Mouse (Mus musculus) liver, adult 2 months (tissue): ENCODE measurements around the gene Ciz1. TPM values are rescaled to one million over a fixed set of nuclear protein-coding genes. Genes with fewer than 3 reads are reported as not detected.

Experiments used
- DNase-seq: peaks from one replicate; pipeline ENCODE4 v3.0.0-alpha.2; 2011; ENCODE audit warnings: low read depth, low spot score; ENCODE audit errors: extremely low read depth
- H3K27ac ChIP-seq: fragments of 200-500 bp; replicated peaks from 2 replicates; pipeline ENCODE4 v1.5.1; 2012; ENCODE audit warnings: low read depth, mild to moderate bottlenecking, control low read depth, inconsistent platforms, low read length; ENCODE audit not compliant: insufficient read depth
- H3K27me3 ChIP-seq: fragments of 200-500 bp; 2 replicates; pipeline ENCODE4 v1.6.1; 2012; ENCODE audit warnings: mild to moderate bottlenecking, moderate library complexity, low read length, inconsistent platforms; ENCODE audit not compliant: control insufficient read depth, insufficient read depth
- H3K36me3 ChIP-seq: fragments of 200-500 bp; 2 replicates; pipeline ENCODE4 v1.6.1; 2012; ENCODE audit warnings: low read length, inconsistent platforms; ENCODE audit not compliant: control insufficient read depth, insufficient read depth
- H3K4me1 ChIP-seq: fragments of 200-500 bp; 2 replicates; pipeline ENCODE4 v1.6.1; 2011; ENCODE audit warnings: low read length; ENCODE audit not compliant: control insufficient read depth, insufficient read depth
- H3K4me3 ChIP-seq: fragments of 200-500 bp; 2 replicates; pipeline ENCODE4 v1.5.1; 2011; ENCODE audit warnings: low read depth, mild to moderate bottlenecking, control low read depth, low read length, moderate library complexity; ENCODE audit not compliant: insufficient read depth
- H3K79me2 ChIP-seq: fragments of 200-500 bp; 2 replicates; pipeline ENCODE4 v1.6.1; 2012; ENCODE audit warnings: inconsistent platforms, mild to moderate bottlenecking, low read length, moderate library complexity; ENCODE audit not compliant: control insufficient read depth, insufficient read depth
- H3K9ac ChIP-seq: fragments of 200-500 bp; 2 replicates; pipeline ENCODE4 v1.6.1; 2012; ENCODE audit warnings: low read depth, mild to moderate bottlenecking, control low read depth, inconsistent platforms, low read length
- CTCF ChIP-seq: fragments of 200-500 bp; IDR thresholded peaks from 2 replicates; pipeline ENCODE4 v1.5.1; 2011; ENCODE audit warnings: low read depth, low read length, control low read depth
- POLR2A ChIP-seq: fragments of 200-500 bp; IDR thresholded peaks from 2 replicates; pipeline ENCODE4 v1.6.1; 2011; ENCODE audit warnings: low read length, control low read depth; ENCODE audit not compliant: insufficient read depth; ENCODE audit errors: extremely low read depth
- WGBS: fragments of 180-500 bp; shearing (Covaris S2); methylation state at CpG from one replicate; pipeline ENCODE4 v1.1.7; 2018; 5-methylcytosine and 5-hydroxymethylcytosine counted together
- polyA plus RNA-seq: library from polyadenylated mRNA; depleted of rRNA; stranded (reverse); fragments of >200 nt; gene quantifications from 2 replicates; pipeline ENCODE4 v1.2.3, GENCODE M21; 2012; rRNA removed
- total RNA-seq: library from RNA; depleted of rRNA; stranded (reverse); fragments of >200 nt; gene quantifications from 2 replicates; pipeline ENCODE4 v1.2.3, GENCODE M21; 2014; rRNA removed

The Ciz1 gene
- total and polyA plus RNA-seq, 2 experiments = 9.5 to 71.7 TPM

- no peak overlapping the region for H3K27ac ChIP-seq
- no peak overlapping the region for H3K9ac ChIP-seq
- 65% methylated on average over 4 of the region's 4 CpGs for WGBS
- no peaks in the 10 kb centered on the region for H3K36me3 ChIP-seq
- H3K4me3 ChIP-seq = no peak overlapping the region
- no peak for TF ChIP-seq CTCF
- no peak for TF ChIP-seq POLR2A
- H3K4me1 ChIP-seq = peaks cover 16% of the 10 kb centered on the region
- no peaks in the 10 kb centered on the region for H3K27me3 ChIP-seq
- peaks cover 28% of the 10 kb centered on the region; the same call in 1 of the 2 replicates for H3K79me2 ChIP-seq
- DNase-seq = no peak
Observed at GRCm38 (mm10) chr2:32429215-32429891, 77.2 kb downstream of the Ciz1 start.

Other genes with a start within 250 kb of the Ciz1 start
- 5.5 and 12.5 TPM in 2 replicates for gene Prrc2b, start 201.2 kb upstream of the Ciz1 start, total RNA-seq
- gene Prrc2b, start 201.2 kb upstream of the Ciz1 start, polyA plus RNA-seq = 12.1 and 14.7 TPM in 2 replicates
- 10.9 and 11.9 TPM in 2 replicates for gene Pomt1, start 115.7 kb upstream of the Ciz1 start, total RNA-seq
- 19.5 and 21.5 TPM in 2 replicates for gene Pomt1, start 115.7 kb upstream of the Ciz1 start, polyA plus RNA-seq
- gene Uck1, start 92.2 kb upstream of the Ciz1 start, total RNA-seq = 27.5 and 36.7 TPM in 2 replicates
- 66.1 and 96.7 TPM in 2 replicates for gene Uck1, start 92.2 kb upstream of the Ciz1 start, polyA plus RNA-seq
- gene Golga2, start 64.9 kb upstream of the Ciz1 start, total RNA-seq = 16.0 and 17.1 TPM in 2 replicates
- 13.4 and 17.0 TPM in 2 replicates for gene Golga2, start 64.9 kb upstream of the Ciz1 start, polyA plus RNA-seq
- gene Swi5, start 64.3 kb upstream of the Ciz1 start, total RNA-seq = 313 and 384 TPM in 2 replicates
- 171 and 203 TPM in 2 replicates for gene Swi5, start 64.3 kb upstream of the Ciz1 start, polyA plus RNA-seq
- 0.09 and 0.40 TPM in 2 replicates for gene Dnm1, start 1.0 kb downstream of the Ciz1 start, total RNA-seq
- gene Dnm1, start 1.0 kb downstream of the Ciz1 start, polyA plus RNA-seq = 0.60 and 0.90 TPM in 2 replicates
- gene 1110008P14Rik, start 29.6 kb downstream of the Ciz1 start, total RNA-seq = 25.8 and 32.5 TPM in 2 replicates
- 103 and 144 TPM in 2 replicates for gene 1110008P14Rik, start 29.6 kb downstream of the Ciz1 start, polyA plus RNA-seq
- 2.1 and 10.0 TPM in 2 replicates for gene Lcn2, start 35.9 kb downstream of the Ciz1 start, total RNA-seq
- 29.3 and 45.5 TPM in 2 replicates for gene Lcn2, start 35.9 kb downstream of the Ciz1 start, polyA plus RNA-seq
- 22.6 and 30.7 TPM in 2 replicates for gene Ptges2, start 43.6 kb downstream of the Ciz1 start, total RNA-seq
- gene Ptges2, start 43.6 kb downstream of the Ciz1 start, polyA plus RNA-seq = 24.4 and 25.5 TPM in 2 replicates
- gene Naif1, start 98.1 kb downstream of the Ciz1 start, total RNA-seq = 0.67 and 0.83 TPM in 2 replicates
- 2.9 and 3.0 TPM in 2 replicates for gene Naif1, start 98.1 kb downstream of the Ciz1 start, polyA plus RNA-seq
- 40.0 and 41.9 TPM in 2 replicates for gene Slc25a25, start 99.1 kb downstream of the Ciz1 start, total RNA-seq
- 57.9 and 124 TPM in 2 replicates for gene Slc25a25, start 99.1 kb downstream of the Ciz1 start, polyA plus RNA-seq
- 7.0 and 7.2 TPM in 2 replicates for gene Fam102a, start 183.0 kb downstream of the Ciz1 start, total RNA-seq
- 10.5 and 11.0 TPM in 2 replicates for gene Fam102a, start 183.0 kb downstream of the Ciz1 start, polyA plus RNA-seq
- 6.5 and 8.4 TPM in 2 replicates for gene Dpm2, start 218.5 kb downstream of the Ciz1 start, total RNA-seq
- gene Dpm2, start 218.5 kb downstream of the Ciz1 start, polyA plus RNA-seq = 73.7 and 104 TPM in 2 replicates
- gene Pip5kl1, start 222.5 kb downstream of the Ciz1 start, total RNA-seq = not detected in 2 replicates
- not detected in 2 replicates for gene Pip5kl1, start 222.5 kb downstream of the Ciz1 start, polyA plus RNA-seq
- gene 9430097D07Rik, start 223.4 kb downstream of the Ciz1 start, total RNA-seq = not detected in 2 replicates
- gene 9430097D07Rik, start 223.4 kb downstream of the Ciz1 start, polyA plus RNA-seq = not detected in 2 replicates
- gene St6galnac4, start 234.8 kb downstream of the Ciz1 start, total RNA-seq = 0.74 and 1.2 TPM in 2 replicates
- gene St6galnac4, start 234.8 kb downstream of the Ciz1 start, polyA plus RNA-seq = 2.2 and 2.5 TPM in 2 replicates
- gene St6galnac6, start 247.4 kb downstream of the Ciz1 start, total RNA-seq = 38.0 and 45.6 TPM in 2 replicates
- gene St6galnac6, start 247.4 kb downstream of the Ciz1 start, polyA plus RNA-seq = 90.0 and 134 TPM in 2 replicates